Mouse (Mus musculus): Measurements from ENCODE around the gene Meis2. TPM values are rescaled to one million over a fixed set of nuclear protein-coding genes. Genes with fewer than 3 reads are reported as not detected.

The Meis2 gene
- polyA plus RNA-seq, 1 experiment from 2014 or later: 65.7 TPM

GRCm38 (mm10) chr2:116055686-116056620 lies 9.7 kb downstream of the Meis2 start:
- WGBS: 70% methylated on average over 13 of the region's 13 CpGs
- DNase-seq (ENCODE audit: low spot score): no peak
- peaks cover 38% of the 10 kb centered on the region for H3K4me1 ChIP-seq
- H3K4me3 ChIP-seq: 0 out of 2 replicates have a peak overlapping the region, but pooled peaks have one; percentile 12
- no peak overlapping the region for H3K27ac ChIP-seq
- no peaks in the 10 kb centered on the region for H3K9me3 ChIP-seq (replicated peaks)
- peaks cover 26% of the 10 kb centered on the region; the same call in 1 of the 2 replicates for H3K27me3 ChIP-seq (ENCODE audit: low read depth, poor library complexity, severe bottlenecking)
- peaks cover 53% of the 10 kb centered on the region for H3K36me3 ChIP-seq

GRCm38 (mm10) chr2:116053931-116054330 lies 11.7 kb downstream of the Meis2 start:
- H3K27me3 ChIP-seq (ENCODE audit: low read depth, poor library complexity, severe bottlenecking): peaks cover 17% of the 10 kb centered on the region; the same call in 1 of the 2 replicates
- no peaks in the 10 kb centered on the region for H3K9me3 ChIP-seq (replicated peaks)
- peaks cover 41% of the 10 kb centered on the region for H3K36me3 ChIP-seq
- no peak overlapping the region for H3K27ac ChIP-seq
- whole genome bisulfite sequencing: 88% methylated on average over 5 of the region's 5 CpGs
- peaks cover 19% of the 10 kb centered on the region for H3K4me1 ChIP-seq
- no peak overlapping the region for H3K4me3 ChIP-seq
- no peak for DNase-seq (ENCODE audit: low spot score)

- H3K27ac ChIP-seq: no peak overlapping the region
- no peaks in the 10 kb centered on the region for H3K9me3 ChIP-seq (replicated peaks)
- H3K4me3 ChIP-seq: no peak overlapping the region
- H3K36me3 ChIP-seq: peaks cover 39% of the 10 kb centered on the region
- H3K27me3 ChIP-seq (ENCODE audit: low read depth, poor library complexity, severe bottlenecking): peaks cover 6% of the 10 kb centered on the region; the same call in 1 of the 2 replicates
- peaks cover 10% of the 10 kb centered on the region for H3K4me1 ChIP-seq
- DNase-seq (ENCODE audit: low spot score): no peak
Measured at GRCm38 (mm10) chr2:116052688-116053421, 12.8 kb downstream of the Meis2 start.

- Histone ChIP-seq H3K27ac (no peak overlapping the region), H3K36me3 (peaks cover 39% of the 10 kb centered on the region), H3K9me3 (replicated peaks) (no peaks in the 10 kb centered on the region), H3K27me3 (ENCODE audit: low read depth, poor library complexity, severe bottlenecking) (no peaks in the 10 kb centered on the region; the same call in 1 of the 2 replicates), H3K4me3 (no peak overlapping the region), H3K4me1 (peaks cover 17% of the 10 kb centered on the region)
- DNase-seq (ENCODE audit: low spot score): no peak
- 89% methylated on average over 9 of the region's 9 CpGs for WGBS
Measured at GRCm38 (mm10) chr2:116051906-116052614, 13.6 kb downstream of the Meis2 start.

GRCm38 (mm10) chr2:116049710-116050109 lies 15.9 kb downstream of the Meis2 start:
- 87% methylated on average over 9 of the region's 9 CpGs for WGBS
- no peak overlapping the region for H3K4me3 ChIP-seq
- peaks cover 11% of the 10 kb centered on the region for H3K4me1 ChIP-seq
- H3K9me3 ChIP-seq (replicated peaks): no peaks in the 10 kb centered on the region
- H3K27ac ChIP-seq: no peak overlapping the region
- no peaks in the 10 kb centered on the region for H3K27me3 ChIP-seq (ENCODE audit: low read depth, poor library complexity, severe bottlenecking)
- DNase-seq (ENCODE audit: low spot score): no peak
- peaks cover 36% of the 10 kb centered on the region for H3K36me3 ChIP-seq

- no peaks in the 10 kb centered on the region for H3K27me3 ChIP-seq (ENCODE audit: low read depth, poor library complexity, severe bottlenecking)
- 46% methylated on average over 8 of the region's 8 CpGs for WGBS
- no peaks in the 10 kb centered on the region for H3K9me3 ChIP-seq (replicated peaks)
- H3K36me3 ChIP-seq: peaks cover 42% of the 10 kb centered on the region
- H3K27ac ChIP-seq: no peak overlapping the region
- DNase-seq (ENCODE audit: low spot score): no peak
- H3K4me3 ChIP-seq: no peak overlapping the region
- H3K4me1 ChIP-seq: peaks cover 11% of the 10 kb centered on the region
Measured at GRCm38 (mm10) chr2:116047365-116047764, 18.3 kb downstream of the Meis2 start.

GRCm38 (mm10) chr2:116045048-116045447 lies 20.6 kb downstream of the Meis2 start:
- Histone ChIP-seq H3K4me1 (peaks cover 11% of the 10 kb centered on the region), H3K9me3 (replicated peaks) (no peaks in the 10 kb centered on the region), H3K36me3 (peaks cover 60% of the 10 kb centered on the region), H3K27me3 (ENCODE audit: low read depth, poor library complexity, severe bottlenecking) (no peaks in the 10 kb centered on the region), H3K4me3 (no peak overlapping the region), H3K27ac (no peak overlapping the region)
- DNase-seq (ENCODE audit: low spot score): no peak
- 72% methylated on average over 7 of the region's 7 CpGs for WGBS

- H3K4me1 ChIP-seq: peaks cover 8% of the 10 kb centered on the region
- H3K4me3 ChIP-seq: no peak overlapping the region
- H3K36me3 ChIP-seq: peaks cover 60% of the 10 kb centered on the region
- whole genome bisulfite sequencing: 83% methylated on average over 12 of the region's 12 CpGs
- DNase-seq (ENCODE audit: low spot score): no peak
- no peak overlapping the region for H3K27ac ChIP-seq
- H3K27me3 ChIP-seq (ENCODE audit: low read depth, poor library complexity, severe bottlenecking): no peaks in the 10 kb centered on the region
- no peaks in the 10 kb centered on the region for H3K9me3 ChIP-seq (replicated peaks)
Measured at GRCm38 (mm10) chr2:116042934-116043698, 22.5 kb downstream of the Meis2 start.

- Histone ChIP-seq H3K27ac (no peak overlapping the region), H3K9me3 (replicated peaks) (no peaks in the 10 kb centered on the region), H3K4me1 (peaks cover 5% of the 10 kb centered on the region), H3K36me3 (peaks cover 59% of the 10 kb centered on the region), H3K4me3 (no peak overlapping the region), H3K27me3 (ENCODE audit: low read depth, poor library complexity, severe bottlenecking) (no peaks in the 10 kb centered on the region)
- WGBS: 67% methylated on average over 9 of the region's 9 CpGs
- DNase-seq (ENCODE audit: low spot score): no peak
Measured at GRCm38 (mm10) chr2:116042447-116042846, 23.2 kb downstream of the Meis2 start.

- no peak for DNase-seq (ENCODE audit: low spot score)
- Histone ChIP-seq H3K9me3 (replicated peaks) (no peaks in the 10 kb centered on the region), H3K4me1 (no peaks in the 10 kb centered on the region), H3K36me3 (peaks cover 61% of the 10 kb centered on the region), H3K27me3 (ENCODE audit: low read depth, poor library complexity, severe bottlenecking) (no peaks in the 10 kb centered on the region), H3K27ac (no peak overlapping the region), H3K4me3 (no peak overlapping the region)
- 86% methylated on average over 9 of the region's 9 CpGs for WGBS
Measured at GRCm38 (mm10) chr2:116041683-116042262, 23.9 kb downstream of the Meis2 start.

GRCm38 (mm10) chr2:116035345-116035744 lies 30.3 kb downstream of the Meis2 start:
- WGBS: 96% methylated on average over 5 of the region's 5 CpGs

GRCm38 (mm10) chr2:116028127-116028526 lies 37.5 kb downstream of the Meis2 start:
- Histone ChIP-seq H3K4me1 (no peaks in the 10 kb centered on the region), H3K36me3 (peaks cover 71% of the 10 kb centered on the region), H3K27me3 (ENCODE audit: low read depth, poor library complexity, severe bottlenecking) (no peaks in the 10 kb centered on the region), H3K27ac (no peak overlapping the region), H3K4me3 (no peak overlapping the region), H3K9me3 (replicated peaks) (no peaks in the 10 kb centered on the region)
- no peak for DNase-seq (ENCODE audit: low spot score)
- WGBS: 75% methylated on average over 3 of the region's 3 CpGs

More at GRCm38 (mm10) chr2:116035345-116035744, 30.3 kb downstream of the Meis2 start:
- no peak for DNase-seq (ENCODE audit: low spot score)
- H3K4me3 ChIP-seq: no peak overlapping the region
- H3K36me3 ChIP-seq: peaks cover 74% of the 10 kb centered on the region
- no peak overlapping the region for H3K27ac ChIP-seq
- no peaks in the 10 kb centered on the region for H3K4me1 ChIP-seq
- no peaks in the 10 kb centered on the region for H3K27me3 ChIP-seq (ENCODE audit: low read depth, poor library complexity, severe bottlenecking)
- H3K9me3 ChIP-seq (replicated peaks): no peaks in the 10 kb centered on the region

All from limb, embryonic 10.5 days (tissue).